Mouse (Mus musculus) pancreas, adult 10 weeks (tissue): ENCODE measurements around the gene Tmem201. TPM values are rescaled to one million over a fixed set of nuclear protein-coding genes. Genes with fewer than 3 reads are reported as not detected.

ENCODE experiments used
- polyA plus RNA-seq: library from polyadenylated mRNA; stranded (reverse); fragments of 350-450 nt; fragmentation: Illumina TruSeq; extraction: RNeasy Lipid Tissue Mini Kit (QIAGEN cat#74804); gene quantifications from one replicate; pipeline ENCODE4 v1.2.3, GENCODE M21; 2015; ENCODE audit warnings: low read depth, low replicate concordance; ENCODE audit not compliant: insufficient read depth

The Tmem201 gene
- 3.4 TPM for polyA plus RNA-seq

GRCm38 (mm10) chr4:149737383-149738324, at the start of gene Tmem201:
TSS of gene Tmem201 (minus strand) at chr4:149738044.

GRCm38 (mm10) chr4:149774094-149774470, 36.2 kb upstream of the Tmem201 start, which contains the start of gene Slc25a33:
TSS of gene Slc25a33 (minus strand) at chr4:149774277.

GRCm38 (mm10) chr4:149702210-149702979, 35.4 kb downstream of the Tmem201 start, which contains the start of gene Pik3cd:
TSS of gene Pik3cd (minus strand) at chr4:149702571.

Other genes with a start within 250 kb of the Tmem201 start
- 5.2 TPM for gene Ctnnbip1, start 219.8 kb downstream of the Tmem201 start, polyA plus RNA-seq
- gene Clstn1, start 151.6 kb downstream of the Tmem201 start, polyA plus RNA-seq: 27.4 TPM
- 1.4 TPM for gene Pik3cd, start 35.5 kb downstream of the Tmem201 start, polyA plus RNA-seq
- 1.4 TPM for gene Slc25a33, start 36.2 kb upstream of the Tmem201 start, polyA plus RNA-seq
- 3.3 TPM for gene Spsb1, start 217.0 kb upstream of the Tmem201 start, polyA plus RNA-seq